Mouse (Mus musculus) gastrocnemius, adult 2 months (tissue): Measurements from ENCODE around the gene Tspan11. TPM values are rescaled to one million over a fixed set of nuclear protein-coding genes. Genes with fewer than 3 reads are reported as not detected.

ENCODE experiments used
- DNase-seq: peaks from one replicate; pipeline ENCODE4 v3.0.0; 2022
- H3K27ac ChIP-seq: fragments of 200-600 bp; 2 replicates; pipeline ENCODE4 v1.8.1; 2022; ENCODE audit warnings: mild to moderate bottlenecking
- H3K4me3 ChIP-seq: fragments of 200-600 bp; 2 replicates; pipeline ENCODE4 v1.8.1; 2022; ENCODE audit warnings: mild to moderate bottlenecking, moderate library complexity
- CTCF ChIP-seq: fragments of 200-600 bp; IDR thresholded peaks from 2 replicates; pipeline ENCODE4 v1.8.1; 2022; ENCODE audit warnings: antibody characterized with exemption, mild to moderate bottlenecking, moderate library complexity
- intact Hi-C: fragments of 180-260 bp; cut with DNase I; formaldehyde crosslinking; loops from one replicate; pipeline ENCODE4 v1.15.1; 2025
- total RNA-seq, 2 experiments: library from RNA; stranded (reverse); gene quantifications; 2 replicates each; pipeline ENCODE4 v1.2.3; 2021

Gene Tspan11
- total RNA-seq, 2 experiments from 2014 or later = 0.74 to 1.0 TPM

DNA sequence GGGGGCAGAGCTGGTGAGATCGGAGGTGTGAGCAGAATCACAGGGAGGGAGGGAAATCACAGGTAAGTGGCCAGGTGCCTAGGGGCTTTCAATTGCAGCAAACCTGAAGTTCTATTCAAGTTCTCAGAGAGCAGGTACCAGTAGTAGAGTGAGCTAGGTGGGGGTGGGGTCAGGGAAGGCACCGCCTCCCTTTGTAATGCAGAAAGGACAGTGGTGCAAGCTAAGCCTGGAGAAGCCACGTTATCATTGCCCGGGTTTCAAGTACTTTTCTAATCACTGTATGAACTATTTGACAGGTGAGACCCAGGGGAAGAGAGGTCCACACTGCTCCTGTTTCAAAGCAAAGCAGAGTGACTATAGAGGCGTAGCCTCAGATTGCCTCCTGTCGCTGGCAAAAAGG, 6.2 kb downstream of the Tspan11 start:
- no peak for TF ChIP-seq CTCF
- H3K27ac ChIP-seq = no peak overlapping the region
- intact Hi-C loops = no loop called here
- DNase-seq = no peak
- no peak overlapping the region for H3K4me3 ChIP-seq

- peak; percentile 48 for DNase-seq
- no peak for TF ChIP-seq CTCF
- Histone ChIP-seq H3K27ac (no peak overlapping the region), H3K4me3 (no peak overlapping the region)
- intact Hi-C loops = no loop called here
These were observed 7.6 kb downstream of the Tspan11 start for GRCm38 (mm10) chr6:127894999-127895398.

DNA sequence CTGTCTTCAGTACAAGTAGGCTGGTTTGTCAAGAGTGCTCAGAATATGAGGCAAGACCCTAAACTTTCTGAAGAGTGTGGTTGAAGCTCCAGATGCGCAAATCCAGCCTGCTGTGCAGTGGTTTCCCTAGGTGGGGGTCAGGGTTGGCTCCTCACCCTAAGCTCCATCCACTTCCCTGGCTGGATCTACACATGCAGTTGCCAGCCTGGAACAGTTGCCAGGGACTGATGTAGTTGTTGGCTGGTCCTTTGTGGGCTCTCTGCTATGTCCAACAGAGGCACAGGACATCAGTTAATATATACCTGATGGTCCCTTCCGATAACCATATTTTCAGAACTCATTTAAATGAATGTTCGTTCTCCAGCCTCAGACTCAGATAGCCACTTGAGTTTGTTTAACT, 9.0 kb downstream of the Tspan11 start:
- Histone ChIP-seq H3K4me3 (no peak overlapping the region), H3K27ac (no peak overlapping the region)
- intact Hi-C loops = no loop called here
- no peak for DNase-seq
- TF ChIP-seq CTCF = no peak

GRCm38 (mm10) chr6:127897342-127897741, 10.0 kb downstream of the Tspan11 start:
- no peak for DNase-seq
- no peak overlapping the region for H3K27ac ChIP-seq

DNA sequence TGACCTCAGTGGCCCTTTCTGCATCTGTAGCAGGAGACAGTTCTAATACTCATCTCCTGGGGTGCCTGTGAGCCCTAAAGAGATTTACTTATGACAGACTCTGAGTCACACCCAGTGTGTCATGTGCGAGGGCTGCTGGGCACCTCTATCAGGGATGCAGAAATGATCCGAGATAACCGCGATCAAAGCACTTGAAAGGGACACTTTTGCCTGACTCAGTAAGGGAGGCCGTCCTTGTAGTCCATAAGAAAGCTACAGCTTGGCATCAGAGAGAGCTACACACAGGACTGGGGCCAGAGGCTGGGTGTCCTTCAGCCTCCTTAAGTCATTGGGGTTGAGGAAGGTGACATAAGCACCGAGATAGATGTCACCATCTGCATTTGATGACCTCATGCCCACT, 12.7 kb downstream of the Tspan11 start:
- Histone ChIP-seq H3K27ac (no peak overlapping the region), H3K4me3 (no peak overlapping the region)
- intact Hi-C loops = no loop called here

More at GRCm38 (mm10) chr6:127897342-127897741, 10.0 kb downstream of the Tspan11 start:
- no peak for TF ChIP-seq CTCF
- intact Hi-C loops = no loop called here
- H3K4me3 ChIP-seq = no peak overlapping the region

GRCm38 (mm10) chr6:127901261-127901660, 13.9 kb downstream of the Tspan11 start:
- no peak overlapping the region for H3K4me3 ChIP-seq
- DNase-seq = no peak
- intact Hi-C loops = no loop called here
- TF ChIP-seq CTCF = no peak
- no peak overlapping the region for H3K27ac ChIP-seq

More for the DNA sequence above, 12.7 kb downstream of the Tspan11 start:
- TF ChIP-seq CTCF = no peak
- no peak for DNase-seq

DNA sequence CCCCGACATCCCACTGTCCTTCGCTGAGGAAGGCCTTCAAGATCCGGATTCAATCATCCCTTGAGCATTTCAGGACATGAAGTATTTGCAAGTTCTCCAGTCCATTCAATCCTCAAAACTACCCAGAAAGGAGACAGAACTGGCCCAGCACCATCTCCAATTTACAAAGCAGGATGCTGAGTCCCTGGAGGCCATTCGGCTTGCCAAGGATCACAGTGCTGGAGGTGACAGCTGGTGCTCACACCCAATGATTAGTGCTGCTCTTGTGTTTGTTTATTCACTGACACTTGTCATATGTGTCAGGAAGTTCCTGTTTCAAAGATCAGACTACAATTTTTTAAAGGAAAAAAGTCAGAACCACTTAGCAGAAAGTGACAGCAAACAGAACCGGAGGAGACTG, 14.3 kb downstream of the Tspan11 start:
- no peak for TF ChIP-seq CTCF
- DNase-seq = no peak
- intact Hi-C loops = no loop called here
- Histone ChIP-seq H3K27ac (no peak overlapping the region), H3K4me3 (no peak overlapping the region)

DNA sequence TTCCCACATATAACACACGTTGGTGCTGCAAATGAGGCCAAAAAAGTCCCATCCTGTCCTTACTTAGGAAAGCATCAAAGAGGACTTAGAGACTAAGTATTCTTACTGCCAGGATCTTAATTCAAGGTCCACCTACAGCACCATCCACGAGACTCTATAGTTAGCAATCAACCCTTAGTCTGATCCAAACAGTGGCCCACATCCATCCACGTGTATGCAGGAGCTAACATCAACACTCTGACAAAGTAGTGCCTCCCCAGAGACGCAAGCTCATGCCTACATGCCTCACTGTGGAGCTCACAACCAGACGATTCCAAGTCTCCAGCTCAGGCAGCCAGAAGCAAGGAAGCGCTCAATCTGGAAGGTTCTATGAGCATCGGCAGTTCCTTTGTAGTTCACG, 15.2 kb downstream of the Tspan11 start:
- intact Hi-C loops = no loop called here
- DNase-seq = no peak
- TF ChIP-seq CTCF = no peak
- Histone ChIP-seq H3K4me3 (no peak overlapping the region), H3K27ac (no peak overlapping the region)

DNA sequence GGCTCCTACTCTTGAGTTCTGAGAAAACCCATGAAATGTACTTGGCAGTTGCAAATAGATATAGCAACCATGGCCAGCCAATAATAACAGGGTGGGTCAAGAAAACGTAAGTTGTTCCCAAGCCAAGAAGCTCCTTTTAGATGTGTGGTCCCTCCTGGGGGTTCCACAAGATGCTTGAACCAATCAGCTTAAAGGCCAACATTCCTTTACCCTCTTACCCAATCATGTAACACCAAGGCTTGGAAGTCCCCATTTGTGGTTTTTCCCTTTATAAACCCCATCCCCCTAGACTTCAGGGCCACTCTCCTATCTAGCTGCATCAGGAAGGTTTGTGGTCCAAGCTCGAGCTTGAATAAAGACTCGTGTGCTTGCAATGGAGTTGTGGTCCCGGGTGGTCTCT, 23.2 kb downstream of the Tspan11 start:
- DNase-seq = no peak
- TF ChIP-seq CTCF = no peak
- intact Hi-C loops = no loop called here
- H3K27ac ChIP-seq = no peak overlapping the region
- H3K4me3 ChIP-seq = no peak overlapping the region

DNA sequence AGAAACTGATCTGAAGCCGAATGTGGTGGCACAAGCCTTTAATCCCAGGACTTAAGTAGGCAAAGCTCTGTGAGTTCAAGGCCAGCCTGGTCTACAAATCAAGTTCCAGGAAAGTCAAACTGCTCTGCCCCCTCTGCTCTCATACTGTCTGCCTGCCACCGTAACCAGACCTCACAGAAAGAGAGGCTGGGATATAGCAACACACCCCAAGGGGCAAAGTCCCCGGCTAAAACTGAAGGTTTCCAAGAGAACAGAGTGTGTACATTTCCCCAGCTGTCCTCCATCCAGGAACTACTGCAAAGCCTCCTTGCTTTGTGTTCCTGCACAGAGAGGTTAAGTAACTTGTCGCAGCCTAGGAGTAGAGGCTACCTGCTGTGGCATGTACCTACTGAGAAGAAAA, 24.3 kb downstream of the Tspan11 start:
- no peak for DNase-seq
- intact Hi-C loops = no loop called here
- Histone ChIP-seq H3K27ac (no peak overlapping the region), H3K4me3 (no peak overlapping the region)
- no peak for TF ChIP-seq CTCF

- intact Hi-C loops = no loop called here
- Histone ChIP-seq H3K4me3 (no peak overlapping the region), H3K27ac (no peak overlapping the region)
- no peak for DNase-seq
- no peak for TF ChIP-seq CTCF
These were observed 25.5 kb downstream of the Tspan11 start for GRCm38 (mm10) chr6:127912938-127913337.

DNA sequence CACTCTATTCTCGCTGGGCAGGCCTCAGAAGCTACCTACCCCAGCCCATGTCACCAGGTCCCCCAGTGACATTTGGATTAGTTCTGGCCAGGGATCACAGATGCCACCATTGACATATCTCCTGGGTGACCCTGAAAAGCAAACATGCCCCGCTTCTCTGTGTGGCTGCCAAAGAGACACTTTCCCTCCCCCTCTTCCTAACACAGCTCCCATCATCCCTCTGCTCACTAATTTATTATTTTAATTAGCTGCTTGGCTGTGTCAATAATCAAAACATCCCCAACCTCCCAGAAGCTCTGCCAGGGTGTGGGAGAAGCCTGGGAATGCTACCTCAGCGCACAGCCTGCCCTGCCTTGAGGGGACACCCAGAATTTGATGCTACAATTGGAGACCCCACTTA, 29.6 kb downstream of the Tspan11 start:
- intact Hi-C loops = no loop called here
- Histone ChIP-seq H3K27ac (no peak overlapping the region), H3K4me3 (no peak overlapping the region)
- TF ChIP-seq CTCF = no peak
- no peak for DNase-seq

DNA sequence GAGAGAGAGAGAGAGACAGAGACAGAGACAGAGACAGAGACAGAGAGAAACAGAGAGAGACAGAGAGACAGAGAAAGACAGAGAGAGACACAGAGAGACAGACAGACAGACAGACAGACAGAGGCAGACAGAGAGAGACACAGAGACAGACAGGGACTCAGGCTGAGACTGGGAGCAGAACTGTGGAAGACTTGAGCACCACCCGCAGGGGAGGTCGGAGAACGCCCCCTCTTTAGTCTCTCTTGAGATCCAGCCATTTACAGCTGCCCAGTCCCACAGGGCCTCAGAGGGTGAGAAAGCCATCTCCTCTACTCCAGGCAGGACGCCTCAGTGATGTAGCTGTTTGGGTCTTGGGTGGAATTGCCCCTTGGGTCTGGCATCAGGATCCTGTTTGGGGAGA, 30.3 kb downstream of the Tspan11 start:
- intact Hi-C loops = no loop called here
- no peak; the same call in 1 of the 2 replicates for TF ChIP-seq CTCF

GRCm38 (mm10) chr6:127919491-127919890, 32.1 kb downstream of the Tspan11 start:
- no peak for DNase-seq
- intact Hi-C loops = no loop called here
- Histone ChIP-seq H3K27ac (no peak overlapping the region), H3K4me3 (no peak overlapping the region)
- TF ChIP-seq CTCF = no peak

More for the DNA sequence above, 30.3 kb downstream of the Tspan11 start:
- no peak overlapping the region for H3K27ac ChIP-seq
- DNase-seq = no peak
- H3K4me3 ChIP-seq = no peak overlapping the region

- H3K27ac ChIP-seq = peak overlapping the region; percentile 16; the same call in 1 of the 2 replicates
- DNase-seq = peak; percentile 86
- TF ChIP-seq CTCF = peak; percentile 94
- no peak overlapping the region for H3K4me3 ChIP-seq
- intact Hi-C loops = loop anchor here (5.0 kb wide), 2 partner anchors 293 to 378 kb away; no protein-coding TSS in a partner anchor
These were observed 33.3 kb downstream of the Tspan11 start for GRCm38 (mm10) chr6:127920652-127921051.
